Mouse (Mus musculus) brown adipose tissue, adult 24 weeks (tissue): ENCODE measurements around the gene Adam19. TPM values are rescaled to one million over a fixed set of nuclear protein-coding genes. Genes with fewer than 3 reads are reported as not detected.
A peak's percentile ranks its signal among the peaks of the same experiment; 100 is the strongest.
"Not testable (repeated sequence)": the region's sequence is repeated elsewhere in the genome, so short reads cannot be mapped to it uniquely, and the experiment has no call there.

Source experiments
- H3K27ac ChIP-seq: fragments of 200-500 bp; replicated peaks from 2 replicates; pipeline ENCODE4 v1.5.1; 2012; ENCODE audit warnings: low read depth, mild to moderate bottlenecking, low read length
- H3K4me1 ChIP-seq: fragments of 200-500 bp; 2 replicates; pipeline ENCODE4 v1.6.1; 2012; ENCODE audit warnings: low read length, mixed read lengths; ENCODE audit not compliant: control insufficient read depth, insufficient read depth, insufficient read length
- H3K4me3 ChIP-seq: fragments of 200-500 bp; 2 replicates; pipeline ENCODE4 v1.5.1; 2012; ENCODE audit warnings: low read depth, mild to moderate bottlenecking, low read length, moderate library complexity; ENCODE audit not compliant: insufficient read depth
- polyA plus RNA-seq: library from polyadenylated mRNA; stranded (reverse); fragments of >200 nt; gene quantifications from 2 replicates; pipeline ENCODE4 v1.2.4, GENCODE M21; 2012; ENCODE audit not compliant: missing spikeins, insufficient read depth, insufficient read length

Adam19 gene
- polyA plus RNA-seq, 1 experiment = 3.1 TPM

- Histone ChIP-seq H3K27ac (no peak overlapping the region), H3K4me1 (no peaks in the 10 kb centered on the region), H3K4me3 (no peak overlapping the region)
Observed at GRCm38 (mm10) chr11:46040841-46041556, 14.8 kb upstream of the Adam19 start.

GRCm38 (mm10) chr11:46041607-46042267, 14.1 kb upstream of the Adam19 start:
- Histone ChIP-seq H3K27ac (no peak overlapping the region), H3K4me3 (no peak overlapping the region)

GRCm38 (mm10) chr11:46044781-46045180, 11.0 kb upstream of the Adam19 start:
- H3K27ac ChIP-seq = no peak overlapping the region
- no peaks in the 10 kb centered on the region for H3K4me1 ChIP-seq
- H3K4me3 ChIP-seq = no peak overlapping the region

More at GRCm38 (mm10) chr11:46041607-46042267, 14.1 kb upstream of the Adam19 start:
- H3K4me1 ChIP-seq = no peaks in the 10 kb centered on the region

DNA sequence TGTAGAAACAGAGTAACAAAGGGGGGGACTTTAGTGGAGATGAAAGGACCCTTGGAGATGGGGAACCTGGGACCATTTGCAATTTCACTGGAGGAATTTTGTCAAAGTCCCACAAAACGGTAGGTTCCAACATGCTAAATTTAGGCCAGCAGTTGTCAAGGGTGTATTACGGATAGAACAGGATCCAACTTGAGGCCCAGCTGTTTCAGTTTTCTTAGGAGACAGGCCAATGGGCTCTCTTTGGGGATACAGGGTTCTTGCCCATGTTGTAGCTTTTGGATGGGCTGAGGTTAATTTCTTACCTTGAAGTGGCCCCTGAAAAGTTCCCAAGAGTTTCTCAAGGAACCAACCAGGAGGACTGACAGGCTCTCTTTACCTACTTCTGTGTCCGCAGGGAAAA, 8.5 kb upstream of the Adam19 start:
- no peaks in the 10 kb centered on the region for H3K4me1 ChIP-seq
- H3K27ac ChIP-seq = no peak overlapping the region
- no peak overlapping the region for H3K4me3 ChIP-seq

- H3K4me1 ChIP-seq, H3K27ac ChIP-seq, H3K4me3 ChIP-seq: not testable (repeated sequence)
Observed at GRCm38 (mm10) chr11:46052105-46052659, 3.6 kb upstream of the Adam19 start, which contains the start of gene Gm12166. Gm12166 (minus strand) TSS chr11:46052321.

DNA sequence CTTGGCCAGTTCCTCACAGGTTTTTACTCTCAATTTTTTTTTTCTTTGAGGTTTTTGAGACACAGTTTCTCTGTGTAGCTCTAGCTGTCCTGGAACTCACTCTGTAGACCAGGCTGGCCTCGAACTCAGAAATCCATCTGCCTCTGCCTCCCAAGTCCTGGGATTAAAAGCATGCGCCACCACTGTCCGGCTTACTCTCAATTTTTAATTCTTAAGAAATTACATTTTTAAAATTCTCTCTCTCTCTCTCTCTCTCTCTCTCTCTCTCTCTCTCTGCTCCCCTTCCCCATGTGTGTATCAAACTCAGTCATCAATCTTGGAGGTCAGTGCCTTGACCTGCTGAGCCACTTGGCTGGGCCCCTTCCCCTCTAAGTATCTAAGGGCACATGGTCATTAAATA, 2.3 kb upstream of the Adam19 start:
- H3K27ac ChIP-seq, H3K4me1 ChIP-seq, H3K4me3 ChIP-seq: not testable (repeated sequence)

GRCm38 (mm10) chr11:46054311-46054710, 1.5 kb upstream of the Adam19 start:
- 0 out of 2 replicates have a peak, but pooled peaks cover 3% of the 10 kb centered on the region for H3K4me1 ChIP-seq
- no peak overlapping the region for H3K4me3 ChIP-seq
- no peak overlapping the region for H3K27ac ChIP-seq

DNA sequence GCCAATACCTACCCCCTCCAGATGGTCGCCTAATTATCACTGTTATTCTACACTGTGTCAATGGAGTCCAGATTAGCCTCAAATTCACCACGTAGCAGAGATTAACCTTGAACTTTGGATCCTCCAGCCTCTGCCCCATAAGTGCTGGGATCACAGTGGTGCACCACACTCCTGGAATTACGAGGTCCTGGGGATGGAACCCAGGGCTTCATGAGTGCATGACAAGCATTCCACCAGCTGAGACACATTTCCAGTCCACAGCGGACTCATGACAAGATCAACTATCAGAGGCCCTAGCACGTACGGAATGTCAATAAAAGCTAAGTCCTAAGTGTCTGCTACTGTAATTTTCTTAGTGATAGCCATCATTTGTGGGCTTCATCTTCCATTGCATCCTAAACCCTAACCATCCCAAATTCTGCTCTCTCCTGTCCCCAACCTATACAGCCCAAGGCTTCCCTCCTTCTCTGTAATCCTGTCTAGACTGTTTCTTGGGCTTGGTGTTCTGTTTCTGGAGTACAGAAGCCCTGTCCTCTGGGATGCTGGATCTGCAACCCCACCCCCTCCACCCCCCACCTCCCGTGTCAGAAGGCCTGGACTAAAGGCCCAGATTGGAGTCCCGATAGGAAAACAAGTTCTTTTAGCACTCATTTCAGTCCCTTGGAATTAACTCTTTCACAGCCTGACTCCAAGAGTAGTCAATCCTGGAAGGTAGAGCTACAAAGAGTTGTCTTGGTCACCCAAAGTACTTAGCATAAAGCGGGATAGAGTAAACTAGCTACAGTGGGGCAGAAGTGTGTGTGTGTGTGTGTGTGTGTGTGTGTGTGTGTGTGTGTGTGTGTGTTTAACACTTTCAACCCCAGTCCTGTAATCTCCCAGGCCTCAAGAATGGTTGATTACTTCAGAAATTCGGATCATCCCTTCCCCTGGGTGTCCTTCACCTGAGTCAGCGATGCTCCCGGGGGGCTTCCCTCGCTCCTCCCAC, 589 bp upstream of the Adam19 start:
- H3K4me3 ChIP-seq = peak overlapping the region; percentile 64
- no peak overlapping the region for H3K27ac ChIP-seq

GRCm38 (mm10) chr11:46056770-46057411, 1.1 kb downstream of the Adam19 start:
- peak overlapping the region; percentile 64 for H3K4me3 ChIP-seq
- peak overlapping the region; percentile 36 for H3K27ac ChIP-seq
- H3K4me1 ChIP-seq = 0 out of 2 replicates have a peak, but pooled peaks cover 3% of the 10 kb centered on the region

More for the DNA sequence above, 589 bp upstream of the Adam19 start:
- H3K4me1 ChIP-seq = 0 out of 2 replicates have a peak, but pooled peaks cover 3% of the 10 kb centered on the region

- 0 out of 2 replicates have a peak, but pooled peaks cover 4% of the 10 kb centered on the region for H3K4me1 ChIP-seq
- peak overlapping the region; percentile 39; the same call in 1 of the 2 replicates for H3K4me3 ChIP-seq
- peak overlapping the region; percentile 69 for H3K27ac ChIP-seq
Observed at GRCm38 (mm10) chr11:46058011-46058410, 2.2 kb downstream of the Adam19 start.

GRCm38 (mm10) chr11:46058916-46059315, 3.1 kb downstream of the Adam19 start:
- Histone ChIP-seq H3K27ac (no peak overlapping the region), H3K4me1 (peaks cover 9% of the 10 kb centered on the region; the same call in 1 of the 2 replicates), H3K4me3 (no peak overlapping the region)

DNA sequence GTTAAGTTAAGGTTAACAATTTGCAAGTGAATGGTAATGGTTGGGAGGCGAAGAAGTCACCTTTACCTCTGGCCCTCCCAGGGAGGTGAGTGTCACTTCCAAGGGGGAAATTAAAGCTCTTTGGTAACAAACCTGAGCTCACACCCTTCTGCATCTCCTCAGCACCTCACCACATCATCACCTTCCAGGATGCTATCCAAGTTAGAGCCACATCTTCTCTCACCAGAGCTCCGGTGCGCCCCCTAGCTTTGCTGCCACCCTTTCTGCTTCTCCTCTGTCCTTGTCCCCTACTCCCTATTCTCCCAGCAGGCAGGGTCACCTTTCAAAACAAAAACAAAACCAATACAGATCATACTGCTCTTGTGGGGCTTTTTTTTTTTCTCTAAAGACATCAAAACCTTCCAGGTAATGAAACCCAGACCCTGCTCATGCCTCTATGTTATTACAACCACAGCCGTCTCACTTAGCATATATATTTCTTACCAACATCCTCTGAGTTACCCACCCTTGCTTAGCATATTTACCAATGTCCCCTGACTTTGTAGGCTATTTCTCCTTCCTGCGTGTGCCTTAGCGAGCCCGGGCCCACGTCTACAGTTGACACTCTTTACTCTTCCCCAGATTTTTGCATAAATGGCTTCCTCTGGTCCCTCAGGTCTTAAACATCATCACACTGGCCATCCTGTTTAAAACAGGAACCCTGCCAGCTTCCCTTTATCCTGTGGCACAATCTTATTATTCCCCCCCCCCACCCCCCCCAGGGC, 4.3 kb downstream of the Adam19 start:
- H3K4me1 ChIP-seq = peaks cover 14% of the 10 kb centered on the region

GRCm38 (mm10) chr11:46060651-46061020, 4.8 kb downstream of the Adam19 start:
- Histone ChIP-seq H3K4me3 (no peak overlapping the region), H3K4me1 (peaks cover 16% of the 10 kb centered on the region), H3K27ac (no peak overlapping the region; the same call in 1 of the 2 replicates)

More for the DNA sequence above, 4.3 kb downstream of the Adam19 start:
- no peak overlapping the region for H3K27ac ChIP-seq
- no peak overlapping the region for H3K4me3 ChIP-seq
